Mouse (Mus musculus) natural killer cell, adult 2 months (primary cell): ENCODE results near the gene Tsnaxip1.

ENCODE experiments used
- DNase-seq, 2 experiments: peaks; one replicate each; pipeline ENCODE4 v3.0.0; 2022; ENCODE audit warnings: low spot score in 2 of 2

The Tsnaxip1 gene

DNA sequence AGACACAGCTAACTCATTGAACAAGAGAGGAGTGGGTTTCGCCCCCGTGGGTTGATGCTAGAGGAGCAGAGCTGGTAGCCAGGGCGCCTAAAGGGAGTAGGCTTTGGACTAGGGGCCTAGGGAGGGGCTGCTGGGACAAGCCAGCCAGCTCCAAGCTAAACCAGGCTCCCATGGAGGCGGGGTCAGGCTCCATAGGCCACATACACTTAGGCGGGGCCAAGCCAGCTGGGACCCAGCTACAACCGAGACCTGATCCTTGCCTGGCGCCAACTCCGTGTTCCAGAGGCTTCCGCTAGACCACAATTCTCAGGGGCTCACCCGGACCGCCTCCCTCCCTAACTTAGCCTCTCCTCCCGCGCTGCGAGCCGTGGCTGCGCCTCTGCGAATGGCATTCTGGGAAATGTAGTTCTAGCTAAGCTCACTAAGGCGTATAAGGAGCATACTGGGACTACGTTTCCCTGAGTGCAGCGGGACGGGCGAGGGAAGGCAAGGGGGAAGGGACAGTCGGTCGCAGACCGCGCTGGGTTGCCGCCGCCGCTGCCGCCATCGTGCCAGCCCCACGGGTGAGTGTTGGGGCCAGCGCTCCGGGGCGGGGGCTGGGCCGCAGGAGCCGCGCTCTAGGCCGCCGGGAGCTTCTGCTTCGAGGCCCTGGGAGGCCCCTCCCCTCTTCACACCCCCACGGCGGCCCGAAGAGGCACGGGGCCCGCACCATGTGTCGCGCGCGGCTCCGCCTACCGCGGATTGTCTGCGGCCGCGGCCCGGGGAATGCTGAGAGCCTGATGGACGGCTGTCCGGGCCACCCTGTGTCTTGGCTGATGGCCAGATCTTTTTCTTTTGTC lies 32.8 kb downstream of the Tsnaxip1 start, which contains the start of gene Nutf2:
Gene Nutf2 (plus strand): TSS at position 438 of the 839 bp plus-strand sequence.
- peak; percentile 86 to 89 for DNase-seq

DNA sequence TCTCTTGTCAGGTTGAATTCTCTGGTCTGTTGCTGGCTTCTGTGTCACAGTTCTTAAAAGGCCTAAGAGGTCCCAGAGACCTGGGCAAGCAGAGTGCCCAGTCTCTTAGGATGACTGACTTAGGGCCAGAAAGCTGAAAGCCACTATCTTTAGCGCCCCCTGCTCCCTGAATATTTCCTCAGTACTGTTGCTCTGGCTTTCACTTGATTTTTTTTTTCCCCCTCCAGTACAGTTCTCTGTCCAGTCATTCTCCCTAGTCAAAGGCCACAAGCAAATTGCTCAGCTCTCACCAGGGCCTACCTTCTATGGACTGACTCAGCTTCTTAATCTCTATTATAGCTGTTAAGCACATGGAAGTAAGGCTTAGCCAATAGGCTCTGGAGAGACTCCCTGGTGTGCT lies 34.4 kb downstream of the Tsnaxip1 start:
- no peak for DNase-seq

DNA sequence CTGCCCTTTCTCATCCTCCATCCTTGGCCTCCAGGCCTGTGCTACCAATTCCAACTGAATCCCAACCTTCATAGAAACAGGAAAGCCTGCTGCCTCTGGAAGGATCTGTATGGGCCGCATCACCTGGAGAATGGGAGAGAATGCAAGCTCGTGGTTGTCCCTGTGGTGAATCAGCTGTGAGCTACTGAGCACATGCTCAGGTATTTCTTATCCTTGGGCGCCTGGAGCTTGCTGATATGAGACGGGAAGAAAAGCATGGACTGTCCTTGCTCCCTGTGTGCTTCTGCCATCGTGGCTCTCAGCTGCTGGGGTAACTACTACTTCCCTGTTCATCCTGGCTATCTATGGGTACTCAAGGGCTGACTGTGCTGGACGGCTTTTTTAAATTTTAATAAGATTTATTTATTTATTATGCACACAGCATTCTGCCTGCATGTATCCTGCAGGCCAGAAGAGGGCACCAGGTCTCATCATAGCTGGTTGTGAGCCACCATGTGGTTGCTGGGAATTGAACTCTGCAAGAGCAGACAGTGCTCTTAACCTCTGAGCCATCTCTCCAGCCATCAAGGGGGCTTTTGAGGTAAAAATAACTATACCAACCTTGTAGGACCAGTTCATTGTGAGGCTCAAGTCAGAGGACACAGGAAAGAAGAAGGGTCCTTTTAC lies 39.0 kb downstream of the Tsnaxip1 start:
- DNase-seq = no peak

DNA sequence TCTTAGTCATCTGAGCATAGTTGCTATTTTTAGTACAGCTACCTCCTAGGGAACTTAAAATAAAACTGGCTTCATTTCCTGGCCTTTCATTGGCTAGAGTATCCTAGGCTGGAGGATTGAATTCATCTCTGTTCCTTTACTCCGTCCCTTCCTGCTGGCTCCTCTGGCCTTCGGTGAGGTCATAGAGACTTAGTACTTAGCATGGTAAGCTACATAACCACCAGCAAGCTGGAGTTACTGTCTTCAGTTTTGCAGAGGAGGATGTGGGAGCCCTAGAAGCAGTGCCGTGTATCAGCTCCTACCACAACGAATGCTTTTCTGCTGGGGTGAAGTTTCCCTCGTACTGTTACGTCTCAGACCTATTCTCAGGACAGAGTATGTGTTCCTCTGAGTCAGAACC lies 46.8 kb downstream of the Tsnaxip1 start:
- no peak for DNase-seq

DNA sequence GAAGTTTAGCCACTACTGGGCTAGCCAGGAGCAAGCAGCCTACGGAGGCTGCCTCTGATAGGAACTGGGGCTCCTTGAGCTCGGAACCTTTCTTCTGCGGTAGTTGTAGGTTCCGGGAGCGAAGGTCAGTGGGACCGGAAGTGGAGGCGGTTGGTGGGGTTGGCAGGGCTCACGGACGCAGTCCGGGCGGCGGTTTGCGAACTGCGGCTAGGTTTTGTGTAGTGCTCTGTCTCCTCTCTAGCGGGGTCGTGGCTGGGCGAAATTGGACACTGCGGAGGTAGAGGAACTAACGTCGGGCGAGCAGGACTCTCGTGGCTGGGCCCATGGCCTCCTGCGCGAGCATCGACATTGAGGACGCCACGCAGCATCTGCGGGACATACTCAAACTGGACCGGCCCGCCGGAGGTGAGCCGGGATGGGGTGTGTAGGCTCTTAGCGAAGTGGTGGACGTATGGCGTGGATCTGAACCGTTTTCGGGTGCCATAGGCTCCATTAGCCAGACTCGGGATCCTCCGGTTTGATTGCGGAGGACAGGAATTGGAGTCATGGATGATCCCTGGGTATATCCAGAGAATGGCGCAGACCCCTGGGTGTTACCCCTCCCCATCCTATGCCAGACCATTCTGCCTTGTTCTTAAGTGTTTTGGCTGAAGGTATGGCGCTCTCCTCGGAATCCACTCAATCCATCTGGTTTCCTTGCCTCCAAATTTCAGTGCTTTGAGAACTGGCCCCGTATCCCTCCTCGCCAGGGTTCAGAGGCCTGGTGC lies 53.4 kb downstream of the Tsnaxip1 start, which contains the start of gene Edc4:
Gene Edc4 (plus strand): TSS at position 128 of the 767 bp plus-strand sequence.
- peak; percentile 83 to 87 for DNase-seq

DNA sequence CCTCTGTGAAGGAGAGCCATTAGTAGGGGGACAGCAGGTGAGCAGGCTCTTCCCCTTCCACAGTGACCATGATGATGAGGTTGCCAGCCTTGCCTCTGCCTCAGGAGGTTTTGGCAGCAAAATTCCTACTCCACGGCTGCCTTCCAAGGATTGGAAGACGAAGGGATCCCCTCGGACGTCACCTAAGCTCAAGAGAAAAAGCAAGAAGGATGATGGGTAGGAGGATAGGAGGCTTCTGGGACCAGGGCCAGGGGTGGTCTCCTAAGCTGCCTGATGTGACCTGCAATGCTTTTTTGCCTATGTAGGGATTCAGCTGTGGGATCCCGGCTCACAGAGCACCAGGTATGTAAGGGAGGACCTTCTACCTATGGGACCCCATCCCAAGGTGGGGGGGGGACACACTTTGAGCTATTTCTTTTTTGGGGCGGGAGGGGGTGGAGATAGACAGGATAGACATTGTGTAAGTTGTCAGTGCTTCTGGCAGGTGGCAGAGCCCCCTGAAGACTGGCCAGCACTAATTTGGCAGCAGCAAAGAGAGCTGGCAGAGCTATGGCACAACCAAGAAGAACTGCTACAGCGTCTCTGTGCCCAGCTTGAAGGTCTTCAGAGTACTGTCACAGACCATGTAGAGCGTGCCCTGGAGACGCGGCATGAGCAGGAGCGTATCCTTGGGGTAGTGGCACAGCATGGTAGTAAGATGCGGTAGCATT lies 62.4 kb downstream of the Tsnaxip1 start:
- DNase-seq = no peak

DNA sequence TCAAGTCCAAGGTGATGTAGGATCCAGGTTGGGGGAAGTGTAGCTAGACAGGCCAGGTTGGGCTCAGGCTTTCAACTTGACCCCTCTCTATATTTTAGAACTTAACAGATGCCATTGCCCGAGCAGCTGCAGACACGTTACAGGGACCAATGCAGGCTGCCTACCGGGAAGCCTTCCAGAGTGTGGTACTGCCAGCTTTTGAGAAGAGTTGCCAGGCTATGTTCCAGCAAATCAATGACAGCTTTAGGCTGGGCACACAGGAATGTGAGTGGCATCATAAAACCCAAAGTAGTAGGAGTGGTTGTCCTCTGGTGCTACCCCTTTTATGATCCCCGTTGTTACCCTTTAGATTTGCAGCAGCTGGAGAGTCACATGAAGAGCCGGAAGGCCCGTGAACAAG lies 63.3 kb downstream of the Tsnaxip1 start:
- no peak for DNase-seq

DNA sequence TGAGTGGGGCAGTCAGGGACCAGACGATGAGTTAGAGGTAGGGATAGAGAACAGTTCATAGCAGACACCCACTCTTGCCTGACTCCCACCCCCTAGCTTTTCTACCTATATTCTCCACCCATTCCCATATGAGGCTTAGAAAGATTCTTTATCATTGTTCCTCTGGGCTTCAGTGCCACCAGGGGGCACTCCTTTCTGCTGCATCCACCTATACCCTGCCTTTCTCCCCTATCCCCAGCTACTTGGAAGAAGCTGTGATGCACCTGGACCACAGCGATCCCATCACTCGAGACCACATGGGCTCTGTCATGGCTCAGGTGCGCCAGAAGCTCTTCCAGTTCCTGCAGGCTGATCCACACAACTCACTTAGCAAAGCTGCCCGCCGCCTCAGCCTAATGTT lies 64.9 kb downstream of the Tsnaxip1 start:
- peak in 1 of 2 experiments; percentile 20 for DNase-seq

DNA sequence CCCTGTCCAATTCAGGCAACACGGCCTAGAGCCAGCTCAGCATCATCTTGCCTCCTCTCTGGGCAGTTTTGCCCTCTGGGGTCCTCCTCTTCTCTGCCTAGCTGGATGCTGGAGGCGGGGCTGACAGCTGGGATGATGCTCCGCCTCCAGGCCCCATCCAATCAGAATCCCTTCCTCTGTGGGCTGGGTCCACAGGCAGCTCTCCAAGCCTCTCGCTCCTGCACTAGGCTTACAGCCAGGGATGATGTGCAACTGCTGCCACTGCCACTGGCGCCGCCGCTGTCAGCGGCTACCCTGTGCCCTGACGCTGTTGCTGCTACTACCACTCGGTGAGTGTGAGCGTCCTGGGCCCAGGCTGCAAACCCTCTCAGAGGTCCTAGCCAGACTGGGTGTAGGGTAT lies 65.8 kb downstream of the Tsnaxip1 start, which contains the start of gene Nrn1l:
Gene Nrn1l (plus strand): TSS at position 229 of the 400 bp plus-strand sequence.
- DNase-seq = no peak
